Comparison of ENCODE assay signal across 8 mouse cellular contexts in the genomic region with DNA sequence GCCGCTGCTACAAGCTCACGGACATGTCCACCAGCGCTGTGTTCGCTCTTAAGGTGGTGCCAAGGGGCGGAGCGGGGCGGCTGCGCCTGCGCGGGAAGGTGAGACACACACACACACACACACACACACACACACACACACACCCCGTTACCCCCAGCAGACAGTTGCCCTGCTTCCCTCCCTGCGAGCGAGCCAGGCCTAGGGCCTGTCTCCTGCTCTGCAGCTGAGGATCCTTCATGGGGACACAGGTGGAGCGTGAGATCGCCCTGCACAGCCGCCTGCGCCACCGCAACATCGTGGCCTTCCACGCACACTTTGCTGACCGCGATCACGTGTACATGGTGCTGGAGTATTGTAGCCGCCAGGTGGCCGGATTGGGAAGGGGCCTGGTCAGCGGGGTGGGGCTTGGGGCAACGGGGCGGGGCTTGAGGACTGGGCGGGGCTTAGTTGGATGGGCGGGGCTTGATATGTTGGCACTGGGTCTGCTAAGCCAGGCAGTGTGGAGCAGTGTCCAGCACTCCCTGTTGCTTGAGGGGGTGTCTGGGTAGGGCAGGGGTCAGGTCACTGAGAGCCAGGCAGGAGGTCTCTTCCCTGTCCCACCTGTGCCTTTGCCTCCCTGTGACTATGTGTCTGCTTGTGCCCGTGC. TPM values are rescaled to one million over a fixed set of nuclear protein-coding genes. Genes with fewer than 3 reads are reported as not detected.
A peak's percentile ranks its signal among the peaks of the same experiment; 100 is the strongest.
DNase-seq lines count a peak whose midpoint lies in the region; ATAC-seq and TF ChIP-seq lines count a peak whose summit lies in the region.

No protein-coding gene starts in this region.

- TF ChIP-seq CTCF in left cerebral cortex, adult 2 months (IDR thresholded peaks at IDR 0.05): no peak
- peak; percentile 48 for TF ChIP-seq CTCF in intestine, postnatal 0 days (IDR thresholded peaks at IDR 0.05; ENCODE audit: low read depth)
- TF ChIP-seq CTCF in lung, adult 2 months (IDR thresholded peaks at IDR 0.05; ENCODE audit: insufficient read depth, low read length): no peak

- peaks cover 30% of the 10 kb centered on the region for H3K4me1 ChIP-seq in embryonic facial prominence, embryonic 13.5 days
- 0 out of 2 replicates have a peak, but pooled peaks cover 3% of the 10 kb centered on the region for H3K4me1 ChIP-seq in intestine, postnatal 0 days (replicated peaks; ENCODE audit: control insufficient read depth, insufficient read depth, low read length)
- 0 out of 2 replicates have a peak, but pooled peaks cover 3% of the 10 kb centered on the region for H3K4me1 ChIP-seq in lung, adult 2 months (ENCODE audit: control insufficient read depth, insufficient read depth, low read length)

- 0 out of 2 replicates have a peak overlapping the region, but pooled peaks have one; percentile 17 for H3K9ac ChIP-seq in embryonic facial prominence, embryonic 13.5 days
- no peak overlapping the region for H3K9ac ChIP-seq in intestine, postnatal 0 days (ENCODE audit: low read depth, low read length)

- H3K9me3 ChIP-seq in embryonic facial prominence, embryonic 13.5 days: no peaks in the 10 kb centered on the region
- H3K9me3 ChIP-seq in intestine, postnatal 0 days (ENCODE audit: control insufficient read depth): no peaks in the 10 kb centered on the region

- H3K4me3 ChIP-seq in left cerebral cortex, adult 2 months: 0 out of 2 replicates have a peak overlapping the region, but pooled peaks have one; percentile 22
- H3K4me3 ChIP-seq in embryonic facial prominence, embryonic 13.5 days: peak overlapping the region; percentile 29
- H3K4me3 ChIP-seq in intestine, postnatal 0 days (ENCODE audit: low read depth, low read length): peak overlapping the region; percentile 25
- peak overlapping the region; percentile 14 for H3K4me3 ChIP-seq in lung, adult 2 months (replicated peaks; ENCODE audit: extremely low read depth, low read depth, low read length)

- WGBS in embryonic facial prominence, embryonic 13.5 days: 9% methylated on average over 31 of the region's 31 CpGs
- 6% methylated on average over 30 of the region's 31 CpGs for WGBS in intestine, postnatal 0 days
- 7% methylated on average over 29 of the region's 31 CpGs for WGBS in lung, adult 2 months

- no peak for TF ChIP-seq POLR2A in lung, adult 2 months (IDR thresholded peaks at IDR 0.05; ENCODE audit: borderline replicate concordance, extremely low read depth, low read depth, low read length)

- H3K27me3 ChIP-seq in embryonic facial prominence, embryonic 13.5 days: peaks cover 87% of the 10 kb centered on the region
- peaks cover 53% of the 10 kb centered on the region for H3K27me3 ChIP-seq in intestine, postnatal 0 days (replicated peaks; ENCODE audit: control insufficient read depth, insufficient read depth, low read length)
- H3K27me3 ChIP-seq in splenic B cell, adult 2 months (ENCODE audit: control insufficient read depth, insufficient read depth, low read length, poor library complexity, severe bottlenecking): no peaks in the 10 kb centered on the region; the same call in 1 of the 2 replicates

- intact Hi-C loops in left cerebral cortex, adult 2 months (cut with DNase I): loop anchor here (2.0 kb wide), 1 partner anchor 13 kb away; no protein-coding TSS in a partner anchor

- no peak for DNase-seq in left cerebral cortex, adult 2 months (ENCODE audit: extremely low spot score in 1 of 2, low spot score in 2 of 2)
- DNase-seq in left cerebral cortex, adult 18-20 months (ENCODE audit: low spot score in 2 of 2): no peak
- DNase-seq in lung, adult 2 months: peak; percentile 36
- peak; percentile 41 for DNase-seq in splenic B cell, adult 2 months (ENCODE audit: low read depth, low spot score)
- no peak for DNase-seq in gastrocnemius, postnatal 10 days
- DNase-seq in spleen, postnatal 36 days (ENCODE audit: low spot score in 2 of 2): no peak

- no peak for ATAC-seq in embryonic facial prominence, embryonic 13.5 days (ENCODE audit: insufficient number of reproducible peaks, insufficient read depth, low FRiP score, low TSS enrichment, low read depth)
- ATAC-seq in intestine, postnatal 0 days: peak; percentile 31

- no peaks in the 10 kb centered on the region for H3K36me3 ChIP-seq in embryonic facial prominence, embryonic 13.5 days
- no peaks in the 10 kb centered on the region for H3K36me3 ChIP-seq in intestine, postnatal 0 days (ENCODE audit: control insufficient read depth, insufficient read depth)
- H3K36me3 ChIP-seq in splenic B cell, adult 2 months (ENCODE audit: control insufficient read depth, insufficient read depth, low read length, poor library complexity, severe bottlenecking): no peaks in the 10 kb centered on the region

- no peak overlapping the region for H3K27ac ChIP-seq in left cerebral cortex, adult 2 months
- H3K27ac ChIP-seq in embryonic facial prominence, embryonic 13.5 days: no peak overlapping the region
- H3K27ac ChIP-seq in intestine, postnatal 0 days (ENCODE audit: low read depth, low read length): no peak overlapping the region

- peak overlapping the region; percentile 54 for H3K4me2 ChIP-seq in embryonic facial prominence, embryonic 13.5 days
- H3K4me2 ChIP-seq in intestine, postnatal 0 days (replicated peaks; ENCODE audit: low read depth): peak overlapping the region; percentile 61

RNA-seq across cellular contexts. Expression of a gene that starts 1.9 kb away (rescaled TPM):
- total RNA-seq in left cerebral cortex, adult 2 months (2021): 10 to 100 TPM; 27.3 to 37.9 TPM
- 10 to 100 TPM; 25.8 to 34.6 TPM for total RNA-seq in left cerebral cortex, adult 18-20 months (2021)
- 1.8 and 2.6 TPM in 2 replicates for polyA plus RNA-seq in embryonic facial prominence, embryonic 13.5 days (2015; fragmentation: Nextera tagmentation; extraction: Ambion mirVana)
- polyA plus RNA-seq in intestine, postnatal 0 days (2015; fragmentation: Nextera tagmentation; extraction: Ambion mirVana): 0.09 and 0.20 TPM in 2 replicates
- polyA plus RNA-seq in lung, adult 2 months (2012; rRNA removed): 5.5 and 6.0 TPM in 2 replicates
- not detected for total RNA-seq in gastrocnemius, postnatal 10 days (2021)

RNA-seq across cellular contexts. Expression of a gene that starts 9.9 kb away (rescaled TPM):
- total RNA-seq in left cerebral cortex, adult 2 months (2021): 10 to 100 TPM in 1 of 2 experiments, 1 to 10 TPM in 1; 7.9 to 11.1 TPM
- 10 to 100 TPM in 1 of 2 experiments, 1 to 10 TPM in 1; 8.8 to 10.4 TPM for total RNA-seq in left cerebral cortex, adult 18-20 months (2021)
- 3.2 and 4.3 TPM in 2 replicates for polyA plus RNA-seq in embryonic facial prominence, embryonic 13.5 days (2015; fragmentation: Nextera tagmentation; extraction: Ambion mirVana)
- polyA plus RNA-seq in intestine, postnatal 0 days (2015; fragmentation: Nextera tagmentation; extraction: Ambion mirVana): 46.7 and 50.4 TPM in 2 replicates
- polyA plus RNA-seq in lung, adult 2 months (2012; rRNA removed): 87.6 and 89.2 TPM in 2 replicates
- total RNA-seq in gastrocnemius, postnatal 10 days (2021): 10 to 100 TPM; 15.2 to 20.4 TPM

RNA-seq across cellular contexts. Expression of a gene that starts 28.4 kb away (rescaled TPM):
- 10 to 100 TPM; 13.5 to 13.6 TPM for total RNA-seq in left cerebral cortex, adult 2 months (2021)
- total RNA-seq in left cerebral cortex, adult 18-20 months (2021): 10 to 100 TPM; 13.4 to 13.5 TPM
- 6.0 and 6.3 TPM in 2 replicates for polyA plus RNA-seq in embryonic facial prominence, embryonic 13.5 days (2015; fragmentation: Nextera tagmentation; extraction: Ambion mirVana)
- polyA plus RNA-seq in intestine, postnatal 0 days (2015; fragmentation: Nextera tagmentation; extraction: Ambion mirVana): 261 and 282 TPM in 2 replicates
- 23.7 and 26.8 TPM in 2 replicates for polyA plus RNA-seq in lung, adult 2 months (2012; rRNA removed)
- total RNA-seq in gastrocnemius, postnatal 10 days (2021): 1 to 10 TPM; 2.1 to 2.4 TPM

RNA-seq across cellular contexts. Expression of a gene that starts 28.8 kb away (rescaled TPM):
- total RNA-seq in left cerebral cortex, adult 2 months (2021): 1 to 10 TPM; 4.0 to 5.4 TPM
- total RNA-seq in left cerebral cortex, adult 18-20 months (2021): 1 to 10 TPM; 4.8 to 6.9 TPM
- 4.4 and 4.9 TPM in 2 replicates for polyA plus RNA-seq in embryonic facial prominence, embryonic 13.5 days (2015; fragmentation: Nextera tagmentation; extraction: Ambion mirVana)
- 13.1 and 18.8 TPM in 2 replicates for polyA plus RNA-seq in intestine, postnatal 0 days (2015; fragmentation: Nextera tagmentation; extraction: Ambion mirVana)
- polyA plus RNA-seq in lung, adult 2 months (2012; rRNA removed): 9.8 and 10.4 TPM in 2 replicates
- 1 to 10 TPM in 1 of 2 experiments, under 1 TPM in 1; 0.75 to 1.5 TPM for total RNA-seq in gastrocnemius, postnatal 10 days (2021)

RNA-seq across cellular contexts. Expression of a gene that starts 29.3 kb away (rescaled TPM):
- 10 to 100 TPM; 19.2 to 20.6 TPM for total RNA-seq in left cerebral cortex, adult 2 months (2021)
- 10 to 100 TPM; 20.1 to 20.7 TPM for total RNA-seq in left cerebral cortex, adult 18-20 months (2021)
- polyA plus RNA-seq in embryonic facial prominence, embryonic 13.5 days (2015; fragmentation: Nextera tagmentation; extraction: Ambion mirVana): 8.9 and 10.4 TPM in 2 replicates
- polyA plus RNA-seq in intestine, postnatal 0 days (2015; fragmentation: Nextera tagmentation; extraction: Ambion mirVana): 3.2 and 4.2 TPM in 2 replicates
- 37.5 and 48.3 TPM in 2 replicates for polyA plus RNA-seq in lung, adult 2 months (2012; rRNA removed)
- 10 to 100 TPM in 1 of 2 experiments, 1 to 10 TPM in 1; 8.9 to 12.2 TPM for total RNA-seq in gastrocnemius, postnatal 10 days (2021)

Comparison
In these comparisons a context has a peak if more than half of its experiments do, and no peak if none do; other contexts are left out.
1. DNase-seq: peak in lung, adult 2 months (single experiment) and splenic B cell, adult 2 months (single experiment); none in left cerebral cortex, adult 2 months (0 of 2), left cerebral cortex, adult 18-20 months (0 of 2), gastrocnemius, postnatal 10 days (single experiment) and spleen, postnatal 36 days (0 of 2).
2. RNA of a gene that starts 1.9 kb away (total RNA-seq): 27.3 to 37.9 TPM in left cerebral cortex, adult 2 months and 25.8 to 34.6 TPM in left cerebral cortex, adult 18-20 months; not detected in gastrocnemius, postnatal 10 days; every median in the first group is over 10 times any median in the second.
3. RNA of a gene that starts 28.4 kb away (total RNA-seq): 13.5 to 13.6 TPM in left cerebral cortex, adult 2 months and 13.4 to 13.5 TPM in left cerebral cortex, adult 18-20 months; 2.1 to 2.4 TPM in gastrocnemius, postnatal 10 days; every median in the first group is over 4 times any median in the second.
4. Peak in every context shown above with its lines, with median percentiles within 50 percentile points of each other: H3K4me3 ChIP-seq.